Mouse (Mus musculus) lung, postnatal 0 days (tissue): Measurements from ENCODE around the gene Col4a4.

ENCODE experiments used
- CTCF ChIP-seq: IDR thresholded peaks from 2 replicates; pipeline ENCODE4 v1.5.1; 2016; ENCODE audit warnings: antibody characterized with exemption, mild to moderate bottlenecking
- EP300 ChIP-seq: IDR thresholded peaks from 2 replicates; pipeline ENCODE4 v1.6.1; 2016; ENCODE audit warnings: antibody characterized with exemption, mild to moderate bottlenecking, control low read depth

- TF ChIP-seq CTCF (no peak), EP300 (no peak)
These were observed 26.4 kb downstream of the Col4a4 start for GRCm38 (mm10) chr1:82560223-82560622.
